Mouse (Mus musculus) gastrocnemius, postnatal 36 days (tissue): ENCODE data around the gene Lmo1. TPM values are rescaled to one million over a fixed set of nuclear protein-coding genes. Genes with fewer than 3 reads are reported as not detected.

ENCODE experiments used
- DNase-seq, 2 experiments: peaks; one replicate each; pipeline ENCODE4 v3.0.0; 2022
- intact Hi-C: fragments of 180-260 bp; cut with DNase I; formaldehyde crosslinking; loops from one replicate; pipeline ENCODE4 v1.15.1; 2025
- total RNA-seq, 2 experiments: library from RNA; stranded (reverse); gene quantifications; 2 replicates each; pipeline ENCODE4 v1.2.3; 2021

Gene Lmo1
- total RNA-seq, 2 experiments from 2014 or later, result 2.3 to 2.8 TPM

DNA sequence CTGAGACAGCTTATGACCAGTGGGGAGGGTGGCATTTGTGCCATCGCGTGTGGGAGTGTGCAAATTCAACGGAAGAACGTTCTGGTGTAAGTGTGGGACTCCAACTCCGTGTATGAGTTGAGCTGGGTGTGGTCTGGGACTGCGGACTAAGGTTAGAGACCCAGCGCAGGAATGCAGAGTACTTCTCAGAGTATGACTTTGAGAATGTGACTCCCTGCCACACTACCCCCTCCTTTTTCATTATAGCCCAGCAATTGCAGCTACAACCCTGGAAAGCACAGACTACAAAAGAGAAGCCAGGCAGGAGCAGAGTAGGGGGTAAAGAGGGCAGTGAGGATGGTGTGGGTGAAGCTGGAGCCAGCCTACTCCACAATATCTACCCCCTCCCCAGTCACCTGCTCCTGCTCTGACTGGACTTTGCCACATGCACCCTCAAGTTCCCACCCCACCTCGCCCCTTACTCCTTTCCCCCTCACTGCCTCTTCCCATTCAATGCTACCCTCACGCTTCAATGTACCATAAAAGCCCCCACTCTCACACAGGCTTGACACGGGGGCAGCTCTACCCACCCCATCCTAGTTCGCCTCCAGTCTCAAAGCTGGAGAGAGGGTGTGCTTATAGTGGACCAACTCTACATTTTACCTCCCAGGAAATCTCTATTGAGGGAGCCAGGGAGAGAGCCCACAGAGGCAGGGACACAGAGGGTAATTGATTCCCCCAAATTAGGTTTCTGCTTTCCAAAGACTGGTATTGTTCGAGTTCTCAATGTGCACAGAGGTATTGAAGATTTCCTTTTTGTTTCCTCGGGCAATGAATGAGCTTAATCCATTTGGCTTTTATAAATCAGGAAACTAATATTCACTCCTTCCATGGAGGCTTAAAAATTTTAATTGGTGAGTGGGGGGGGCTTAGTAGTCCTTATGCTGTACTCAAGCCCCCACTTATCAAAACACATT, 941 bp upstream of the Lmo1 start:
- no peak for DNase-seq
- intact Hi-C loops, result no loop called here

DNA sequence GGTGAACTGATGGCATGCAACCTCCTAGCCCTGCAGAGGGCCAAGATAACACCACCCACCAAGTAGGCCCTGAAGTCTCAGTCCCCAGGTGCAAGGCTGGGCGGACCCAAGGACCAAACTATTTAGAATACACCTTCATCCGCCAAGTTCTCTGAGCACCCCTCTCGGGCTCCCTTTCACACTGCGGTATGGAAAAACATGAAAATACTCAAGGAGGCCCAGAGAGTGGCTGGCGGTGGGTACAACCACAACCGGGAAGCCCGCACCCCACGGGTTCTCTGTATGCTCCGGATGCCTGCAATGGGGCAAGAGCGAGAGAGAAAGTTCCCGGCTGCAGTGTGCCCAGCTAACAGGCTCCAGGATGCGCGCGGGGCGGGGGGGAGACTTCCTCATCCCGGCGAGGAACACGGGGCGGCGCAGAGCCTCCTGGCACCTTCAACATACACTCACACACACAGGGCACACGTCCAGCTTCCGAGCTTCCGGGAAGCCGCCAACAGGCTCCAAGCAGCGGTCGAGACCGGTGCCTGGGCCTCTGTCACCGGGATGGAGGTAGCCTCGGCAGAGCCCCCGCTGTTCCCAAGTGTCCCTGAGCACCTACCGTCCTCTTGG, 564 bp downstream of the Lmo1 start:
- intact Hi-C loops, result no loop called here
- peak; percentile 36 to 37 for DNase-seq

DNA sequence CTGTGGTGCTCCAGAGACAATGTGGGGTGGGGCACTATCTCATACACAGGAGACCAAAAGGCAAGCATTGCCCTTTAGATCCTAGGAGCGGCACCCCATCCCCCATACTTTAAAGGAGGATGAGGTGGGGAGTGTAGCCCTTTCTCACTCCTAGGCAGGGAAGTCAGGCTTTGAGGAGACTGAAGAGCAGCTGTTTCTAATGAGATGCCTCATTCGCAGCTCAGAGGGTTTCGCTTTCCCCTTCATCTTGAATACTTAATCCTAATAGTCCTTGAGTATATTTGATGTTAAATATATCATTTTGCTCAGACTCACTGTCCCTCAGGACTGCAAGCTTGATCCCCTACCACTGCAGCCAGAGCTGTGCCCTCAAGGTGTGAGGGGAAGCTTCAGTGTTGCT, 3.1 kb downstream of the Lmo1 start:
- intact Hi-C loops, result no loop called here

DNA sequence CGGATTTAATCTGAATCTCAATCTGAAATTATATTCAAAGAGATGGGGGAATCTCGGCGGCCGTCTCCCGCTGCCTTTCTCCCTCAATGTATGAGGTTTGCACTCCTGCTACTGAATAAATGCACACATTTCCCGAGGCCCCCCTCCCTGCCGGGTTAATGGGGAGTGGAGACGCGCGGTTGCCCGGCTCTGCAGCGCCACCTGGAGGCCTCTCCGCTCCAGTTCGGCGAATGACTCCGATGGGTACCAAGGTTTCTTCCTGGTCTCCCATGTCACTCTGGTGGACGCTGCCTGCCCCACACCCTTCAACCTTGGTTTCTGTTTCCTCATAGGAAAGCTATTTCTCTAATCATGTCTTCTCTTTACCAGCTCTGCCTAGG, 4.6 kb downstream of the Lmo1 start:
- DNase-seq, result peak; percentile 76 to 78
- intact Hi-C loops, result loop anchor here (1.0 kb wide), 1 partner anchor 31 kb away; no protein-coding TSS in a partner anchor

More for the DNA sequence above, 3.1 kb downstream of the Lmo1 start:
- DNase-seq, result no peak

DNA sequence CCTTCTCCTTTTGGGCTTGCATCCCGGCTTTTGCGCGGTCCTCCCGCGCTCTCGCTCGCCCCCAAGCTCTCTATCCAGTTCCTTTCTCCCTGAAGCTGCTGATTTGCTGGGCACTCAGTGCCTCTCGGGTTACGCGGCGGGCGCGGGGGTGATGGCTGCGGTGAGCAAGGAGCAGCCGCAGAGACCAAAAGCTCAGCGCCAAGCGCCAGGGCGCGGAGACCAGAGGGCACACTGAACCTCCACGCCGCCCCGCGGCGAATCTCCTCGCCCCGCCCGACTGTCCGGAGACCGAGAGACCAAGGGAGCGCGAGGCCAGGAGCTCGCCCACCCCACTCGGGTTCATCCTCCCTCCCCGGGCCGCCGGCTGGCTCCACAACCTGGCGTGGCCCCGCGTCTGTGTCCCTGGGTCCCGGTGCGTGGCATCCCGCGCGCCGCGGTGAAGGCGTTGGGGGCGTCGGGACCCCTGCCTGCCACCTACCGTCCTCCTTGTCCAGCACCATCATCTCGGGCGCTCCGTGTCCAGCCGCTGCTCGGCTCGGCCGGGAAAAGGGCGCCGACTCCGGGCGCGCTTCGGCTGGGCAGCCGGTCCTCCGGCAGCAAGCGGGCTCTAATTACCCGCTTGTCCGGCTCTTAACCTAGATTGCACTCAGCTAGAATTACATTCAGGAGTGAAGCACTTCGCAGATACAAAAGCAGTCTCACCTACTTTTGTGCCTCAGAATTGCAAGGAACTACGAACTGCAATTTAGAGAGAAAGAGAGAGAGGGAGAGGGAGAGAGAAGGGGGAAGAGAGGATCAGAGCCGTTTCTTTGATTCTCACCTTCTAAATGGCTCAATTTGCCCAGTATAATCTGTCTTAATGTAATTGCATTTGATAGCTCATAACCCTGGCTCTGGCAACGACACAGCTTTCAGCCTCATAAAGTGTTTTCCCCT, 5.2 kb downstream of the Lmo1 start:
- intact Hi-C loops, result loop anchor here (1.0 kb wide), 1 partner anchor 30 kb away; no protein-coding TSS in a partner anchor
- no peak for DNase-seq

DNA sequence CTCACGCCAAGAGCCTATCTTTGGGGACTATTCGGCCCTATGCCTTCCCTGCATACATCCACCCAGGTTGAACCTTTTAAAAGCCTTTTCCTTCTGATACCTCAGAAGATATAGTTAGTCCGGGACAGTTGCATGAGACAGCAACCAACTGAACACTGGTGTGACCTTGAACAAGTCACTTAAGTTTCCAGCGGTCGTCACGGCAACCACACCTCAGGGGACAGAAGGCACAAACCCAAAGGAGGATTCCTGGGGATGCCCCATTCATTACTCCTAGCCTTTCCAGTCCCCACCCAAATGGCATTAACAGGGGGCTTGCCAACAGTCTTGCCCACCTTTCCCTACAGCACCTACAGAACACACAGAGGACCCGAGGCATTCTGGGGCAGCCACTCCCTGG, 6.3 kb downstream of the Lmo1 start:
- intact Hi-C loops, result no loop called here

DNA sequence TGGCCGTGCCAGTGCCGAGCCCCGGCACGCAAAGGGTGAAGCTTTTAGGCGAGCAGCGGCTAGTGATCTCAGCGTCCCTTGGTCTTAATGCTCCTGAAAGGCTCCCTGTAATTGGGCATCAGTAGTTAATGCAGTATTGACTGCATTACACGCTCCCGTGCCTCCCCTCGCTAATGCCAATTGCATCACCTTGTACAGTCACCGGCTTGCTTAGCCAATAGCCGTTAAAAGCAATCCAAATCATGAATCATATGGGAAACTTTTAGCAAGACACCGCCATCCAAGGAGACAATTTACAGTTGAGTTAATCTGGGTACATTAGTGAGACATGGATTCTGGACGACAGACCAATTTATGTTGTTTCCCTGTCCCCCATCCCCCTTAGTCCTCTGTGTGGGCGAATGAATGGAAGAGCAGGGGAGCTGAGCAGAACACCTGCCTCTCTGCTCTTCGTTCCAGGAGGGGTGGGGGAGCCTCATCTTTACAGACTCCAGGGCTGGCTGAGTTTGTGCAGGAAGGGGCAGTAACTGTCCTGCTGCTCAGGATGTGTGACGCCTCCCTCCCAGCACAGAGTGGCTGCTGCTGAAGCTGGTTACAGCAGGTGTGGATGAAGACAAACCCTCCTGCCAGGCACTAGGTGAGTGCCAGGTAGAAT, 8.9 kb downstream of the Lmo1 start:
- intact Hi-C loops, result no loop called here
- DNase-seq, result no peak

More for the DNA sequence above, 6.3 kb downstream of the Lmo1 start:
- no peak for DNase-seq

DNA sequence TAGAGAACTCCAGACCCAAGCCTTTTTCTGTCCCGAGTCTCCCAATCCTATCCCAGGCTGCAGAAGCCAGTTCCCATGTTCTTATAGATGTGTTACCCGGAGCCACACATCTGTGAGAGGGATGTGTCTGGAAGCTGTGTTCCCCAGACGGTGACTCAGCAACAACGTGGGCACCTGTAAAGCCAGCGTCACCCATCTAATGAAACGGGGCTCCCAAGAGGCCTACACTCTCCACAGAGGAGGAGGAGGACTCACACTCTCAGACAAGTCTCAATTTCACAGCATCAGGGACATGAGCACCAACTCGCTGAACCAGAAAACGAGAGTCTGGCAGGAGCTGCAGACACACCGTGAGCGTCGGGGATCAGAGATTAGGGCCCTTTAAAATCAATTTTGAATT, 20.7 kb downstream of the Lmo1 start:
- DNase-seq, result no peak
- intact Hi-C loops, result no loop called here

DNA sequence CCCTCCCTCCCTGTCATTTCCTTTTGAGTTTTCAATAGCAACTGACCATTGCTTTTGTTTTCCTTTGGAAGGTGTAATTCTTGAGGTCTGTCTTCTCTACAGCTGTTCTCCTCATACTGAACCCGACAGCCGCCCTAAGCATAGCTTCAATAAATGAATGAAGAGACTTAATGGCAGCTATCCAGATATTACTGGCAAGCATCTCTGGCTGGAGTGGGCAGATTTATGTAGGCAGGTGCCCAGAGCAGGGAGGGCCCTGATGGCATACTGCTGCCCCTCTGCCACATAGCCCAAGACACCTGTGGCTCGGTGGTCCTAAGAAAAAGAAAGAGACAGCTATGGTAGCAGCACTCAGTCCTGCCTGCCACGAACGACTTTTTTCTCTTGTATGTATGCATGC, 21.5 kb downstream of the Lmo1 start:
- intact Hi-C loops, result no loop called here
- DNase-seq, result no peak

DNA sequence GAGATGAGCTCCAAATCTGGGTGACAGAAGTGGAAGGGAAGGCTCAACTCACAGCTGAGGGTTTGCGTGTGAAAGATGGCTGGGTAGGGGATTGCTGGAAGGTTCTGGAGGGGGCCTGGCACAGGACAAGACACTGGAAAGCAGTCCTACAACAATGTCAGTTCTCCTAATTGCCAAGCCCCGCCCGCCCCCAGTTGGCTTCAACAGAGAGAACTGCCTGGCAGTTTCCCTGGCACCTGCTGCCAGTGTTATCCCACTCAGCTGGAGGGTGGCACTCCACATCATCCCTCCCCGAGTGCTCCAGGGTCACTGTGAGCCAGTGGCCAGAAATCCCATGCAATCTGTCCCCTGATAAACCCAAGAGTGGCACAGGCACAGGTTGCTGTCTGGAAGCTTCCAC, 23.9 kb downstream of the Lmo1 start:
- DNase-seq, result no peak

DNA sequence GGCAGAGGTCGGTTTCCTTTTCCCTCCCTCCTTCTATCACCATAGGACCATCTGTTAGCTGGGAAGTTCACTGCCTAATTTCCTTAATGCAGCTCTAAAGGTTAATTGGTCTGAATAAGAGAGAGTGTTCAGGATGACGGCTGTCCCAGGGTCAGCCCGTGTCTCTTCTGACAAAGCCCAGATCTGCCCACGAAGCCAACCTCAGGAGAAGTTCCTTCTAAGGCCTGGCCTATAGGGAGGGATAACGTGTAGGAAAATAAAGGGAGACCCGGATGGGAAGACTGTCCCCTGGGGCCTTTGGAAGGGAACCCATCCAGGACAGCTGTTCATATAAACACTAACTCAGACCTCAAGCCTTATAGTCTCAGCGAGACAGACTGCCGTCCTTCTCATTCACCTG, 29.8 kb downstream of the Lmo1 start:
- no peak for DNase-seq
- intact Hi-C loops, result no loop called here

More for the DNA sequence above, 23.9 kb downstream of the Lmo1 start:
- intact Hi-C loops, result no loop called here

DNA sequence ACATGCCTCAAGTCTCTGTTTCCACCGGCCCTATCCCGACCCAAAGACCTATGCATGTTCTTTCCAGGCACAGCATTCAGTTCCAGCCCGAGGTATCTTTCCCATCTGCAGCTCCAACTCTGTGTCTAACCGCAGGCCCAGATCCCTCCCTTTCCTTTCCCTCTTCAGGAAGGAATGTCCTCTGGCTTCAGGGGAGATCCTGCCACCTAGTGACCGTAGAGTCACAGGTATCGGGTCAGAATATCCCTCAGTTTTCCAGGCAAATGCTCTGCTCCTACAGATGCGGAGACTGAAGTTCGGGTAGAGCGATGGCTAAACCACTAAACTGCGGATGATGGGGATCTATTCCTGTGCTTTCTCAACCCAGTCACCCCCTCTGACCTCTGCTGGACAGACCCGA, 30.3 kb downstream of the Lmo1 start:
- no peak for DNase-seq
- intact Hi-C loops, result loop anchor here (5.0 kb wide), 1 partner anchor 278 kb away; no protein-coding TSS in a partner anchor

DNA sequence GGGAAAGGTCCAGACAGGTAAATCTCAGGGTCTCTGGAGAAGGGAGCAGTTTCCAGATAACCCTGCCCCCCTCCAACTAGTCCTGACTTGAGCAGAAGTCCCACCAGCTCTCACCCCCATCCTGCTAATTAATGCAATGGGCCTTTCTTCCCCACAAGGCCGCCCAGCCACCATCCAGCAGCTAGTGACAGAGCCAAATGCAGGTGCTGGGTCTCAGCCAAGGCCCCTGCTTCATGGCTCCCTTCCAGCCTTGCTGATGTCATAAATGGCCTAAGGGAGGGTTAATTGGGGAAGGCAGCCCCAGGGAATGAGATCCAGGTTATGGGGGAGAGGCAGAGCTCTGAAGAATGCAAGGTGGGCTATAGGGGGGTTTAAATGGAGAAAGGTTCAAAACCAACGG, 32.4 kb downstream of the Lmo1 start:
- no peak for DNase-seq

DNA sequence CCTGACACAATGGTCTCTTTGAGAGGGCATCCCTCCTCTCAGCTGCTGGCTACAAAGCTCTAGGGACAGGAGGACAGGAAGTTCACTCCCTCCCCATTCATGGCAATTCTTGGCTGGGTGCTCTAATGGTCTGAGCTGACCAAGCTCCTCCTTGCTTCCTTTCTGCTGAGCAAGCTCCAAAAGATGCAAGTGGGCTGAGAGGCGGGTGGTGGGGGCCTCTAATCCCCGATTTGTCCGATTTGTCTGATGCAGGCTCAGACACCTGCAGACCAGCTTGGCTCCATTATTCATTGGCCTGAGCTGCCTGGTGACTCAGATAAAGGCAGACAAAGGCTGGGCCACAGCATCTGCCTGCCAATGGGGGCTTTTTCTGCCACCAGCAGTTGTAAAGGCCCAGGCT, 33.3 kb downstream of the Lmo1 start:
- no peak for DNase-seq
- intact Hi-C loops, result loop anchor here (5.0 kb wide), 1 partner anchor 281 kb away; no protein-coding TSS in a partner anchor

More for the DNA sequence above, 32.4 kb downstream of the Lmo1 start:
- intact Hi-C loops, result loop anchor here (5.0 kb wide), 1 partner anchor 280 kb away; no protein-coding TSS in a partner anchor

DNA sequence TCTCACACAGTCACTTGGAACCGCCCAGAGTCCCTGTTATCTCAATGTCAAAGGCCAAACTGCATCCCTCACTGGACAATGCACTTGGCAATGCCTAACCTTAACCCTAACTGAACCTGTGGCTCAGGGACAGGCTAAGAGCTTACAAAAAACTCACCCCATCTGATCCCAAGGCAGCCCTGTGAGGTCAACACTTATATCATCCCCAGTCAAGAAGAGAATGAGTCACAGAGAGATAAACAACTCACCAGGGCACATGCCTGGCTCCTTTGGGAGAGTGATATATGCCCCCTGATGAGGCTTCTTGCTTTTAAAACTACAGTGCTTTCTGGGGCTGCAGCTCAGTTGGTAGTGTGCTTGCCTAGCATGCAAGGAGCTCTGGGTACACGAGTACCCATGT, 34.0 kb downstream of the Lmo1 start:
- DNase-seq, result no peak
- intact Hi-C loops, result loop anchor here (5.0 kb wide), 1 partner anchor 281 kb away; no protein-coding TSS in a partner anchor

DNA sequence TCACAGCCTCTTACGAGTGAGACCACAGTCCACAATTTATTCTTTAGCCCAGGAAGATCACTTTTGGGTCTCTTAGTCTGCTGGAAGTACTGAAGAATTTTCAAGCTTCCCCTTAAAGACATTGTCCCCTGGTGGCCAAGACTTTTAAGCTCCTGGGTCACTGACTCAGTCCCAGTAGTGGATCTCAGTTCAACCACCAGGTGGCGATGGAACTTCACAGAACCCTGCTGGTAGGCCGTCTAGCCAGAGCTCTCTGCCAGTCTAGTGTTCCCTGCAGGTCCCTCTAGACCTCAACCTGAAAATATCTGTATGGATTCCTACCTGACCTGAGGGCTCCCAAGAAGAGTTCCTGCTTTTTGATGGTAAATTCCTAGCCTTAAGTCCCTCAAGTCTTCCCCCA, 35.6 kb downstream of the Lmo1 start:
- intact Hi-C loops, result loop anchor here (1.0 kb wide), 2 partner anchors 31 to 80 kb away; no protein-coding TSS in a partner anchor

DNA sequence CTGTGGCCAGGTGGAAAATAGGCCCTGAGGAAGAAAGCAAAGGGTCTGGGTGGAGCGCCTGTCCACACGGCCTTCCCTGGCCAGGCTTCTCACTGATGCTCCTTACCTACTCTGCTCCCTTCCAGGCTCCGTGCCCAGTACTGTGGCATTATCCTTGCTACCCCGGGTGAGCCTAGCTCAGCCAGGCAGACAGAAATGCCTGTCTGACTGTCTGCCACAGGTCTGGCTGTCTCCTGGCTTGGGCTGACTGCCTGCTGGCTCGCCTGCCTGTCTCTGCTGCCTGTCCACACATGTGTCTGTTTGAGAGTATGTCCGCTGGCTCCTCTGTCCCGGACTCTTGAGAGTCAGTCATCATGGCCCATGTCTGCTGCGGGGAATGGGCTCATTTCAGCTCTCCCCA, 37.6 kb downstream of the Lmo1 start:
- intact Hi-C loops, result no loop called here
- DNase-seq, result no peak

More for the DNA sequence above, 35.6 kb downstream of the Lmo1 start:
- peak; percentile 68 to 81 for DNase-seq

DNA sequence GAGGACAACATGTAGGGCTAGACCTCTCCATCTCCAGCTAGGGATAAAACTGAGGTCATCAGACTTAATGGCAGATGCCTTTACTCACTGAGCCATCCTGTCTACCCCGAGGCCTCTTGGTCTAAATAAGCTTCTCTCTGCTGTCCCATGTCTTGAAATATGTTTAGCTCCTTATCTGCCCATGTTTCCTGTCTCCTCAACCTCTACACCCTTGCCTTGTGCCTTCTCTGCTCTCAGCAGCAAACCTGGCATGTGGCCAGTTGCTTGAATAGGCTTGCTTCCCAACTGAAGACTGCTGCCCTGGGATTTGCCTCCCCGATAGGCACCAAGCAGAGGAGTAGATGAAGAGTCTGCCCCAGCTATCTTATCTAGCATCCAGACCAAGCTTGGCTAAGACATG, 43.4 kb downstream of the Lmo1 start:
- intact Hi-C loops, result no loop called here
- no peak for DNase-seq

DNA sequence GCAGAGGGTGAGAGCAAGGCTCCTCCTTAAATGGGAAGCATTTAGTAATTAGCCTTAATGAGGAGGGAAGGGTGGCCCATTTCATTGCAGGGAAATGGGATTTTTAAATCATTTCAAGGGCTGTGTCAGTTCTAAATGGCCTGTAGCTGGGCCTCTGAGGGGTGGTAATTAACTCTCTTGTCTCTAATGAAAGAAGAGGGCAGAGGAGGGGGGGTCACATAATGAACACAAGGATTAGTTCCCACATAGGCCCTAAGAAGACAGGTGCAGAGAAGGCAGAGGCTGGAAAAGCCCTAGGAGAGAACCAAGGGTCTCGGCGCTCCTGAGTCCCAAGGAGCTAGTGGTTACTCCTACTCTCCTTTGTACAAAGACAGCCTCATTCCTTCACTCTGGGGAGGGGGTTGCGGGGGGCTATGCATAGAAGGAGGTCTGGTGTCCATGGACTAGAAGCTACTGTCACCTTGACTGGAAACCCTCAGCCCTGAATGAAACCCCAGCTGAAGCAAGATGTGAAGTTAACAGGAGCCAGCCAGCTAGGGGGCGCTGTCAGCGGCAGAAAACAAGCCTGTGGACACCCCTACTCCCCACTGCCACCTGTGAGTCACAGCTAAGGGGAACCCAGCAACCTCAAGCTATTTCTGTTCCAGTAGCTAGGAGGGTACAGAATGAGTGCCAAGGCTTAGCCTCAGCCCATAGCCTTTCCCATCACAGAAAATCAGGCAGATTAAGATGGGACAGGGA, 44.9 kb downstream of the Lmo1 start:
- intact Hi-C loops, result no loop called here

More for the DNA sequence above, 44.9 kb downstream of the Lmo1 start:
- DNase-seq, result no peak
